Mouse (Mus musculus): ENCODE results near the gene Rptor.

Rptor gene

GRCm38 (mm10) chr11:119941794-119942193 lies 339.1 kb downstream of the Rptor start:
- no peak for DNase-seq (ENCODE audit: extremely low read depth, insufficient read length, low spot score)

- DNase-seq (ENCODE audit: extremely low read depth, insufficient read length, low spot score): peak; percentile 88
Observed at GRCm38 (mm10) chr11:119942201-119942726, 339.6 kb downstream of the Rptor start.

- peak; percentile 96 for DNase-seq (ENCODE audit: extremely low read depth, insufficient read length, low spot score)
Observed at GRCm38 (mm10) chr11:119942727-119943427, 340.2 kb downstream of the Rptor start, which contains the start of gene Baiap2. TSS of gene Baiap2 (plus strand) at chr11:119942763.

GRCm38 (mm10) chr11:119943428-119943988 lies 340.8 kb downstream of the Rptor start:
- DNase-seq (ENCODE audit: extremely low read depth, insufficient read length, low spot score): no peak

- peak; percentile 74 for DNase-seq (ENCODE audit: extremely low read depth, insufficient read length, low spot score)
Observed at GRCm38 (mm10) chr11:119945343-119945742, 342.6 kb downstream of the Rptor start.

GRCm38 (mm10) chr11:119947426-119947825 lies 344.7 kb downstream of the Rptor start:
- DNase-seq (ENCODE audit: extremely low read depth, insufficient read length, low spot score): no peak

GRCm38 (mm10) chr11:119947897-119948296 lies 345.2 kb downstream of the Rptor start:
- DNase-seq (ENCODE audit: extremely low read depth, insufficient read length, low spot score): no peak

- peak; percentile 62 for DNase-seq (ENCODE audit: extremely low read depth, insufficient read length, low spot score)
Observed at GRCm38 (mm10) chr11:119948305-119948704, 345.6 kb downstream of the Rptor start.

GRCm38 (mm10) chr11:119948803-119949202 lies 346.1 kb downstream of the Rptor start:
- DNase-seq (ENCODE audit: extremely low read depth, insufficient read length, low spot score): no peak
